Mouse (Mus musculus): Measurements from ENCODE around the gene Fam71e1. TPM values are rescaled to one million over a fixed set of nuclear protein-coding genes. Genes with fewer than 3 reads are reported as not detected.

The Fam71e1 gene
- polyA plus RNA-seq, 1 experiment = 9.4 TPM

- no peak overlapping the region for H3K4me3 ChIP-seq (ENCODE audit: control insufficient read depth, insufficient read depth, low read length)
- WGBS = 52% methylated on average over 4 of the region's 4 CpGs
- no peaks in the 10 kb centered on the region; the same call in 1 of the 2 replicates for H3K36me3 ChIP-seq (ENCODE audit: control insufficient read depth, insufficient read depth, low read length)
- H3K4me1 ChIP-seq (replicated peaks; ENCODE audit: control insufficient read depth, insufficient read depth, low read length) = peaks cover 16% of the 10 kb centered on the region; the same call in 1 of the 2 replicates
- TF ChIP-seq POLR2A (IDR thresholded peaks at IDR 0.05; ENCODE audit: control insufficient read depth, extremely low read depth, insufficient read depth, low read length, poor library complexity) (no peak), CTCF (IDR thresholded peaks at IDR 0.05; ENCODE audit: borderline replicate concordance, control insufficient read depth, extremely low read depth, insufficient read depth, low read length, poor library complexity) (no peak)
- H3K27ac ChIP-seq (ENCODE audit: control insufficient read depth, insufficient read depth, low read length) = peak overlapping the region; percentile 43; the same call in 1 of the 2 replicates
- DNase-seq = no peak
- no peaks in the 10 kb centered on the region for H3K27me3 ChIP-seq (ENCODE audit: control insufficient read depth, insufficient read depth, low read length)
These were observed 6.1 kb upstream of the Fam71e1 start for GRCm38 (mm10) chr7:44490281-44490680.

GRCm38 (mm10) chr7:44491391-44491790 is 5.0 kb upstream of the Fam71e1 start:
- Histone ChIP-seq H3K36me3 (ENCODE audit: control insufficient read depth, insufficient read depth, low read length) (no peaks in the 10 kb centered on the region; the same call in 1 of the 2 replicates), H3K27me3 (ENCODE audit: control insufficient read depth, insufficient read depth, low read length) (no peaks in the 10 kb centered on the region), H3K4me3 (ENCODE audit: control insufficient read depth, insufficient read depth, low read length) (no peak overlapping the region), H3K4me1 (replicated peaks; ENCODE audit: control insufficient read depth, insufficient read depth, low read length) (peaks cover 23% of the 10 kb centered on the region), H3K27ac (ENCODE audit: control insufficient read depth, insufficient read depth, low read length) (no peak overlapping the region)
- TF ChIP-seq POLR2A (IDR thresholded peaks at IDR 0.05; ENCODE audit: control insufficient read depth, extremely low read depth, insufficient read depth, low read length, poor library complexity) = no peak
- no peak for TF ChIP-seq CTCF (IDR thresholded peaks at IDR 0.05; ENCODE audit: borderline replicate concordance, control insufficient read depth, extremely low read depth, insufficient read depth, low read length, poor library complexity)
- DNase-seq = no peak
- over 99% methylated on average over 5 of the region's 5 CpGs for WGBS

GRCm38 (mm10) chr7:44492166-44492826 is 4.1 kb upstream of the Fam71e1 start:
- WGBS = 95% methylated on average over 21 of the region's 21 CpGs
- DNase-seq = no peak
- H3K4me1 ChIP-seq (replicated peaks; ENCODE audit: control insufficient read depth, insufficient read depth, low read length) = peaks cover 27% of the 10 kb centered on the region

GRCm38 (mm10) chr7:44494681-44495080 is 1.7 kb upstream of the Fam71e1 start:
- H3K4me3 ChIP-seq (ENCODE audit: control insufficient read depth, insufficient read depth, low read length) = no peak overlapping the region
- TF ChIP-seq CTCF (IDR thresholded peaks at IDR 0.05; ENCODE audit: borderline replicate concordance, control insufficient read depth, extremely low read depth, insufficient read depth, low read length, poor library complexity) = no peak
- TF ChIP-seq POLR2A (IDR thresholded peaks at IDR 0.05; ENCODE audit: control insufficient read depth, extremely low read depth, insufficient read depth, low read length, poor library complexity) = no peak
- no peak for DNase-seq
- H3K27ac ChIP-seq (ENCODE audit: control insufficient read depth, insufficient read depth, low read length) = no peak overlapping the region
- H3K4me1 ChIP-seq (replicated peaks; ENCODE audit: control insufficient read depth, insufficient read depth, low read length) = peaks cover 26% of the 10 kb centered on the region
- 96% methylated on average over 12 of the region's 12 CpGs for WGBS
- H3K27me3 ChIP-seq (ENCODE audit: control insufficient read depth, insufficient read depth, low read length) = no peaks in the 10 kb centered on the region
- H3K36me3 ChIP-seq (ENCODE audit: control insufficient read depth, insufficient read depth, low read length) = no peaks in the 10 kb centered on the region

More at GRCm38 (mm10) chr7:44492166-44492826, 4.1 kb upstream of the Fam71e1 start:
- Histone ChIP-seq H3K36me3 (ENCODE audit: control insufficient read depth, insufficient read depth, low read length) (no peaks in the 10 kb centered on the region; the same call in 1 of the 2 replicates), H3K4me3 (ENCODE audit: control insufficient read depth, insufficient read depth, low read length) (no peak overlapping the region), H3K27ac (ENCODE audit: control insufficient read depth, insufficient read depth, low read length) (no peak overlapping the region), H3K27me3 (ENCODE audit: control insufficient read depth, insufficient read depth, low read length) (no peaks in the 10 kb centered on the region)
- no peak for TF ChIP-seq CTCF (IDR thresholded peaks at IDR 0.05; ENCODE audit: borderline replicate concordance, control insufficient read depth, extremely low read depth, insufficient read depth, low read length, poor library complexity)
- TF ChIP-seq POLR2A (IDR thresholded peaks at IDR 0.05; ENCODE audit: control insufficient read depth, extremely low read depth, insufficient read depth, low read length, poor library complexity) = no peak

- WGBS = 93% methylated on average over 7 of the region's 7 CpGs
- H3K4me3 ChIP-seq (ENCODE audit: control insufficient read depth, insufficient read depth, low read length) = no peak overlapping the region
- no peak for DNase-seq
- no peaks in the 10 kb centered on the region for H3K36me3 ChIP-seq (ENCODE audit: control insufficient read depth, insufficient read depth, low read length)
- no peak overlapping the region for H3K27ac ChIP-seq (ENCODE audit: control insufficient read depth, insufficient read depth, low read length)
- no peak for TF ChIP-seq POLR2A (IDR thresholded peaks at IDR 0.05; ENCODE audit: control insufficient read depth, extremely low read depth, insufficient read depth, low read length, poor library complexity)
- TF ChIP-seq CTCF (IDR thresholded peaks at IDR 0.05; ENCODE audit: borderline replicate concordance, control insufficient read depth, extremely low read depth, insufficient read depth, low read length, poor library complexity) = no peak
- H3K4me1 ChIP-seq (replicated peaks; ENCODE audit: control insufficient read depth, insufficient read depth, low read length) = peaks cover 22% of the 10 kb centered on the region
- no peaks in the 10 kb centered on the region for H3K27me3 ChIP-seq (ENCODE audit: control insufficient read depth, insufficient read depth, low read length)
These were observed 1.3 kb upstream of the Fam71e1 start for GRCm38 (mm10) chr7:44495086-44495485.

- 3% methylated on average over 26 of the region's 26 CpGs for WGBS
- peaks cover 17% of the 10 kb centered on the region for H3K4me1 ChIP-seq (replicated peaks; ENCODE audit: control insufficient read depth, insufficient read depth, low read length)
- no peak for DNase-seq
- H3K27me3 ChIP-seq (ENCODE audit: control insufficient read depth, insufficient read depth, low read length) = no peaks in the 10 kb centered on the region
- H3K27ac ChIP-seq (ENCODE audit: control insufficient read depth, insufficient read depth, low read length) = peak overlapping the region; percentile 42
- no peak for TF ChIP-seq CTCF (IDR thresholded peaks at IDR 0.05; ENCODE audit: borderline replicate concordance, control insufficient read depth, extremely low read depth, insufficient read depth, low read length, poor library complexity)
- no peak for TF ChIP-seq POLR2A (IDR thresholded peaks at IDR 0.05; ENCODE audit: control insufficient read depth, extremely low read depth, insufficient read depth, low read length, poor library complexity)
- peak overlapping the region; percentile 73 for H3K4me3 ChIP-seq (ENCODE audit: control insufficient read depth, insufficient read depth, low read length)
- H3K36me3 ChIP-seq (ENCODE audit: control insufficient read depth, insufficient read depth, low read length) = no peaks in the 10 kb centered on the region
These were observed 359 bp downstream of the Fam71e1 start for GRCm38 (mm10) chr7:44496771-44497109.
